Mouse (Mus musculus) CD8-positive naive resting alpha-beta T cell, adult 2 months (primary cell): ENCODE measurements around the gene Idi1.
"Not testable (repeated sequence)": the region's sequence is repeated elsewhere in the genome, so short reads cannot be mapped to it uniquely, and the experiment has no call there.

ENCODE experiments used
- DNase-seq, 2 experiments: peaks; one replicate each; pipeline ENCODE4 v3.0.0; 2022; ENCODE audit warnings: low read depth in 2 of 2, low spot score in 2 of 2

Gene Idi1

GRCm38 (mm10) chr13:8885445-8886184 is at the start of gene Idi1:
Idi1 (plus strand) TSS chr13:8885501.
- peak; percentile 93 to 96 for DNase-seq

DNA sequence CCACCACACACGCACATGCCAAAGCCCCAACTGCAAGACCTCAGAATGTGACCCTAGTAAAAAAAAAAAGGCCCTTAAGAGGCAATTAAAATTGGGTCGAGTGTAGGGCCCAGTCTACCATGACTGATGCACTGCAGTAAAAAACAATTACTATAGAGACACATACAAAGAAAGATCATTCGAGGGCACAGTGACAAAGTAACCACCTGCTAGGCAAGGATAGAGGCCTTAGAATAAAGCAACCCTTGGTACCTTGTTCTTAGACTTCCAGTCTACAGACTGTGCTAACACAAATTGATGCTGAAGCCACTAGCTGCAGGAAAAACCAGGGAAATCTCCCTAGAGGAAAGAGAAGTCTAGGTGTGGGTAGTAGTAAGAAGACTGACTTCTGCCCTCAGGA is 46.9 kb upstream of the Idi1 start:
- no peak for DNase-seq

DNA sequence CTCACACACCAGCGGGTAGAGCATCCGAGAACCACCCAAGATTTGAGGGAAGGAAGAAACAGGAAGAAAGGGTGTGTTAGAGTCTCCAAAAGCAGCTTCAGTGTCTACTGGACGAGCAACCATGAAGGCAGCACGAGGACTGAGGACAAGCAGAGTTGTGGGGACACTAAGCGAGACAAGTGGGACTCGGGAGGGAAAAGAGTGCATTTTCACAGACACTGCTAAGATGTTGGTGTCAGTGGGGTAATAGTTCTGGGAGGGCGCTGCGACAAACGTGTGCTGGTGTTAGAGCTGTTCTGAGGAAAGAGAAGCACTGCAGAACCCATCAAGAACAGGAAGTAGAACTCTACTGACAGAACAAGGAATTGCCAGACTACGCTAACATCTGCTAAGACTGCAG is 46.2 kb upstream of the Idi1 start:
- DNase-seq: no peak

DNA sequence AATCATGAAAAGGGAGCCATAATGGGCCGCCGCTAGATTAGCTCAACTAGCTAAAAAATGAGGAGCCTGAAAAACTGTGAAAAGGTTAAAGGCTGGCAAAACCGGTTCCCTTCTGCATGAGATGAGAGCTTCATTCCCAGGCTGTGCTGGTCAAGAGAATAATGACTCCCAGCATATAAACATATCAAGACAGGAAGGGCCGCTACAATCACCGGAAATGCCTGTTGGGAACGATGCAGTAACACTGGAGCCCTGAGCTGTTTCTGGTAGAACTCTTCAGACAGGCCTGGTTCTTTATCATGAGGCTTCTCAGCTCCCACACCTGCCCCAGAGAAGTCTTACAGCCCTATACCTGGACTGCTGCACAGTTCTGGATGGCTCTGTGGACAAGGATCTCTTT is 45.4 kb upstream of the Idi1 start:
- DNase-seq: no peak

DNA sequence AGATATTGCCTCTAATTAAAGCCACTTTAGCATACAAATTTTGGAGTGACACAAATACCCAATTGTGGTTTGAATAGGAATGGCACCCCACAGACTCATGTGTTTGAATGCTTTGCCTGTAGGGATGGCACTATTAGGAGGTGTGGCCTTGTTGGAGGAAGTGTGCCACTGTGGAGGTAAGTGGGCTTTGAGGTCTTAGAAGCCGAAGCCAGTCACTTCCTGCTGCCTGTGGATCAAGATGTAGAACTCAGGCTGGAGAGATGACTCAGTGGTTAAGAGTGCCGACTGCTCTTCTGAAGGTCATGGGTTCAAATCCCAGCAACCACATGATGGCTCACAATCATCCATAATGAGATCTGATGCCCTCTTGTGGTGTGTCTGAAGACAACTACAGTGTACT is 44.4 kb upstream of the Idi1 start:
- no peak for DNase-seq

DNA sequence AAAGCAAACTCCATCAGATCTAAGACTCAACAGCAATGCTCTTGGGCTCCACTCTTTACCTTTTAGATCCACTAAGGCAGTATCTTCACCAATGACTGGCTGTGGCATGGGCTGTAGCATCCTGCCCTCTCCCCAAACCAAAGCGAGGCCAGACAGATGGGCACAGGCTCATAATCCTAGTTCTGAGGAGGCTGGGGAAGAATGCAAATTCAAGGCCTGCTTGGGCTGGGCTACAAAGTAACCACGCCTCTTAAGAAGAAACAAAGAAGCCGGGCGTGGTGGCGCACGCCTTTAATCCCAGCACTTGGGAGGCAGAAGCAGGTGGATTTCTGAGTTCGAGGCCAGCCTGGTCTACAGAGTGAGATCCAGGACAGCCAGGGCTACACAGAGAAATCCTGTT is 43.5 kb upstream of the Idi1 start:
- not testable (repeated sequence) for DNase-seq

DNA sequence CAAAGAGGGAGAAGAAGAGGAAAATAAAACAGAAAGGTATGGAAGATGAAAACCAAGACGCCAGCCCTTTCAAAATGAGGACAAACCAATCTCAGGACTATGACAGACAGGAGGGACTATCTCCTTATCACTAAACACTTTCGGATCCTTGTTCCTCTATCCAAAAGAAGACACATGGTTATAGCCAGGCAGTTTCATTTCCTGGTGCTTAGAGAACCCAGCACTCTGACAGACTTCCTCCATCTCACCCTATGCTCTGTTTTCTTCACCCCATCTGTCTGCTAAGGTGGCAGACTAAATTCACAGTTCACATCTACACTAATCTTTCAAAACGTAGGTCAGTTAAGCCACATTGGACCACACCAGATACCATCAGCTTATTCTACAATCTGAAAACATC is 43.0 kb upstream of the Idi1 start:
- DNase-seq: no peak

GRCm38 (mm10) chr13:8847702-8848101 is 37.6 kb upstream of the Idi1 start:
- DNase-seq: no peak

- no peak for DNase-seq
Observed at GRCm38 (mm10) chr13:8849311-8849710, 36.0 kb upstream of the Idi1 start.

DNA sequence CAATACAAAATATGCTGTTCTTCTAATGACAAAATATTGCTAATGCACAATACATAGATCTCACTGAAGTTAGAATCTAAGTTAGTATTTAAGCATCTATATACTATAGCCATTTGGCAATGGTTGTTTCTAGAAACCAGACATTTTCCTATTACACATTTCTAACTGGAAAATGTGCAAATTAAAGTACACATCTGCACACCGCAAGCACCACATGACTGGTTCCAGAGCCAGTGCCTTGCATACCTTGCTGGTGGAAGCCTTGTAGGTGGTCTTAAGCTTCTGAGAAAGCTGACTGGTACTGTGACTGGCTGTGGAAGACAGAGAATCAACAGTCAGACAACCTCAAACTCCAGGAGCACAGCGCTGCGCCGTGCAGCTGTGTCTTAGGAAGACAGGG is 31.9 kb upstream of the Idi1 start:
- DNase-seq: no peak

DNA sequence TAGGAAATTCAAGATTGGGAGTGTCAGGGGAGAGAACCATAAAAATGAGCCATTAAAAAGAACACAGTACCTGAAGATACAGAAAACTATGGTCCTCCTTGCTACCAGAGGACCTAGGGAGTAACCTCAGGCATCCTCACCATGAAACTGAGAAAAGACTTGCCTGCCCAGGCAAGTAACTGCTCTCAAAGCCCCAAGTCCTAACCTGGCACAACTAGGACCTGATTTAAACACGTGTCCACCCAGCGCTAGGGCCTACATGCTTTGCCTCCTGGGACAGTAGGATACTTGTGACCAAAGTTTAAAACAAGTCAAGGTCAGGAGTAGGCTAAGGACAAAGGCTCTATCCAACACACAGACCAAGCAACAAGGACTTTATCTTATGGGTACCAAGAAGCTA is 30.5 kb upstream of the Idi1 start:
- DNase-seq: no peak

DNA sequence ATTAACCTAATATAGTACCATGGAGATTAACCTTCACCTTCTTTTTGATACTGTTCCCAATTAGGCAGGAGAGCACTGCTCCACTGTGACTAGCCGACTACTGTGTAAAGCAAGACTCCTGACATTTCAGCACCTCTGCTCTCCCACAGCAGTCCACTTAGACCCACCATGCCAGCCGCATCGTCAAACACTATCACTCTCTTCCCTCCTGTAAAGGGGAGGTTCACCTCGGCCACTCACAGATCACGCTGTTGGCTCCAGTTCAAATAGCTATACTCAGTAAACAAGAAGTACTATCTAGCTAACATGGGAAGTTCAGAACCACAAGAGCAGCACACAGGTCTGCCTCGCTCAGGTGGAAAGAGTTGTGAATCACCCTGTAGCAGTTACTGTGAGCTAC is 26.8 kb upstream of the Idi1 start:
- DNase-seq: no peak

- DNase-seq: no peak
Observed at GRCm38 (mm10) chr13:8860861-8861260, 24.4 kb upstream of the Idi1 start.

- DNase-seq: no peak
Observed at GRCm38 (mm10) chr13:8864990-8865389, 20.3 kb upstream of the Idi1 start.

- no peak for DNase-seq
Observed at GRCm38 (mm10) chr13:8866612-8867011, 18.7 kb upstream of the Idi1 start.

GRCm38 (mm10) chr13:8869578-8870157 is 15.6 kb upstream of the Idi1 start:
- DNase-seq: no peak

GRCm38 (mm10) chr13:8870160-8870509 is 15.2 kb upstream of the Idi1 start:
- no peak for DNase-seq

GRCm38 (mm10) chr13:8870510-8871313 is 14.6 kb upstream of the Idi1 start:
- DNase-seq: peak; percentile 81 to 83

- no peak for DNase-seq
Observed at GRCm38 (mm10) chr13:8871314-8871962, 13.9 kb upstream of the Idi1 start, which contains the start of gene Wdr37. Wdr37 (minus strand) TSS chr13:8871909.

- no peak for DNase-seq
Observed at GRCm38 (mm10) chr13:8873776-8874175, 11.5 kb upstream of the Idi1 start.

GRCm38 (mm10) chr13:8881611-8882010 is 3.7 kb upstream of the Idi1 start:
- no peak for DNase-seq

DNA sequence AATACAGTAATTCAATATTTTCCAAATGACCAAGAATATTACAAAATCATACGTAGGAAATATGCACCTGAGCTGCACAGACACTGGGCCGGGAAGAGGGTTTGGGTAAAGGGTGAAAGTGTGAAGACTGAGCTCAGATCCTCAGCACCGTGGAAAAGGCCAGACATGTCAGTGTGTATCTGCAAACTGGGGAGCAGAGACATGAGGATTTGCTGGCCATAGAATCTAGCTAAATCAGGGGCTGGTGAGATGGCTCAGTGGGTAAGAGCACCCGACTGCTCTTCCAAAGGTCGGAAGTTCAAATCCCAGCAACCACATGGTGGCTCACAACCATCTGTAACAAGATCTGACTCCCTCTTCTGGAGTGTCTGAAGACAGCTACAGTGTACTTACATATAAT is 1.4 kb upstream of the Idi1 start:
- DNase-seq: not testable (repeated sequence)
